Mouse (Mus musculus) cortical plate, adult 2 months (tissue): ENCODE results near the gene Pard3b.

Source experiments
- CTCF ChIP-seq: fragments of 200-500 bp; IDR thresholded peaks from 2 replicates; pipeline ENCODE4 v1.5.1; 2011; ENCODE audit warnings: mild to moderate bottlenecking, control low read depth, low read length; ENCODE audit not compliant: insufficient read depth; ENCODE audit errors: extremely low read depth
- POLR2A ChIP-seq: fragments of 200-500 bp; IDR thresholded peaks from 2 replicates; pipeline ENCODE4 v1.6.1; 2011; ENCODE audit warnings: mild to moderate bottlenecking, low read length, control low read depth; ENCODE audit not compliant: insufficient read depth; ENCODE audit errors: extremely low read depth

DNA sequence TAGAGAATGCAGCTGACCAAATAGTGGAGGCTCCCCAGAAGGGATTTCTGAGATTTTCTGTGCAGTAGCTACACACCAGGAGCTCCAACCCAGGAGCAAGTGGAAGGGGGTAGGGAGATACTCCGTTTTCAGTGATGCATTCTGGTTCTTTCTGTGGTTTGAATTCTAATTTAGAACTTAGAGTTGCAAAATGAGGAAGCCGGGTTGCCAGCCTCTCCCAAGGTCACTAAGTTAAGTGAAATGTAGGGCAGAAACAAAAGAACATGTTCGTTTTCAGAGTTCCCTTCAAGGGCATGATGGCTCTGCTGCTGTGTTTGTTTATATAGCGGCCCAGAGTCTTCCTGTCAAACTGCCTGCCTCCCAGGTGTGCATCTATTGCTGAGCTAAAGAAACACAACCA, 754.2 kb downstream of the Pard3b start:
- TF ChIP-seq POLR2A: no peak
- TF ChIP-seq CTCF: no peak
